In the genomic region with DNA sequence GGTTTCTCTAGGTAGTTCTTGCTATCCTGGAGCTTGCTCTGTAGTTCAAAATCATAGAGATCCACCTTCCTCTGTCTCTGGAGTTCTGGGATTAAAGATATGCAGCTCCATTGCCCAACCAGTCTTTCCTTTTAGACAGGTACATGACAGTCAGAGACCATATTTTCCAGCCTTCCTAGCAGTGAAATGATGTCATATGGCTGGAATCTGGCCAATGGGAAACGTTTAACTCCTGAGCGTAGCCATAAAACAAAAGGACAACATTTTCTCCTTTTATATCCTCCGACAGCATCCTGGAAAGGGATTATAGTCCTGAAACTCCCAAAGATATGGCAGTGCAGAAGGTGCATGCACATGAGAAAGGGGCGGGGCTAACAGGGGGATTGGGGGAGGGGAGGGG, we compare ENCODE assay signal across 20 mouse cellular contexts.
"Had no signal": no experiment of that assay in that cellular context is flagged by ENCODE, and none has a peak within 500 bp of the region (broad histone marks: within the 10 kb centered on the region; RNA-seq: fewer than 3 reads in every experiment).

No protein-coding gene starts in this region.

- H3K27ac ChIP-seq: liver, embryonic 12.5 days; liver, embryonic 15.5 days; lung, embryonic 15.5 days had no signal

- H3K27me3 ChIP-seq: liver, embryonic 12.5 days; liver, embryonic 15.5 days; lung, embryonic 15.5 days; midbrain, embryonic 12.5 days had no signal

- H3K4me2 ChIP-seq: liver, embryonic 12.5 days; liver, embryonic 15.5 days; lung, embryonic 15.5 days; midbrain, embryonic 12.5 days had no signal

- H3K9ac ChIP-seq: liver, embryonic 12.5 days; liver, embryonic 15.5 days; lung, embryonic 15.5 days; midbrain, embryonic 12.5 days had no signal

- DNase-seq: kidney, adult 18-20 months; kidney, adult 9 months; kidney, postnatal 14 days; kidney, postnatal 4 days; layer of hippocampus, adult 9-11 months; liver; lung, adult 18-20 months; lung, postnatal 10 days; lung, postnatal 36 days; thymus, adult 2 months; thymus, postnatal 14 days; thymus, postnatal 4 days had no signal

- H3K36me3 ChIP-seq: liver, embryonic 12.5 days; liver, embryonic 15.5 days; lung, embryonic 15.5 days; midbrain, embryonic 12.5 days had no signal

- H3K4me3 ChIP-seq: layer of hippocampus, adult 2 months; liver, embryonic 12.5 days; liver, embryonic 15.5 days; lung, embryonic 15.5 days; megakaryocyte, embryonic 14.5 days; midbrain, embryonic 12.5 days; myocyte had no signal

- ATAC-seq: intestine, embryonic 16.5 days; liver, embryonic 12.5 days had no signal

- H3K9me3 ChIP-seq: liver, embryonic 12.5 days; liver, embryonic 15.5 days; lung, embryonic 15.5 days; megakaryocyte, embryonic 14.5 days; midbrain, embryonic 12.5 days had no signal

- H3K4me1 ChIP-seq: liver, embryonic 12.5 days; liver, embryonic 15.5 days; lung, embryonic 15.5 days; megakaryocyte, embryonic 14.5 days; midbrain, embryonic 12.5 days had no signal
